Mouse (Mus musculus): ENCODE measurements around the gene Hmcn2.

The Hmcn2 gene

DNA sequence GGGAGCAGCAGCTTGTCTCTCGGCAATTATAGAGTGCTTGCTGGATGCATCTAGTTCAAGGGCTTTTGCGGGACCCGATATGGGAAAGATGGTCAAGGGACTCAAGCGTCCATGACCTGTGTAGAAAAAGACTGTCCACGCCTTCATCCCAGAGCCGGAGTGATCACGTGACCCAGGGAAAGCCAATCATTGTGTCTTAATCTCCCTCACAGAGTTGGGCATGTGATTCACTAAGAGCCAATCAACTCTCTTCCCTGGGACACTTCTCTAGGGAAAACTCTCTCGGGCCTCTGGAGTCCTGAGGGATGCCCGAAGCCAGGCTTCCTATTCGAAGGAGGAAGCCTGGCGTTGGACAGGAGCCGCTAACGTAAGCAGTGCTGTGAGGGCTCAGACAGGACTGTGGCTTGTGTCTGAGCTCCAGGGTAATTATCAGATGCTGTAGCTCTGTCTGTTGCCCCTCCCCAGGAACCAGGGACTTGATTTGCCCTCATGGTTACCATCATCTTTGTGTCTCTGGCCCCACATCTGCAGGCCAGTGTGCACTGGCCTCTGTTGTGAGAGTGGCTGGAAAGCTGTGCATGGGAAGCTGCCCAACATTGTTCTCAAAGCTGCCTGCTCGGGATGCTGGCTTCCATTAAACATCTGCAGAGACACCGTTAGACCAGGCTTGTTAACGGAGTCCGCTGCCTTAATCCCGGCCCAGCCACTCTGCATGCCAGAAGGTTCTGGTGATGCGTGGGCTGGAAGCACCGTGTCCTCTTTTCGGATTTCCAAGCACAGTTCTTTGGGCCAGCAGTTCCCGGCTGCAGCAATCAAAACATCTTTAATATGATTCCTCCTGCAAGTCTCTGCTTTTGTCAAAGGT is 9.2 kb upstream of the Hmcn2 start:
- no peak for DNase-seq (ENCODE audit: low read depth)

DNA sequence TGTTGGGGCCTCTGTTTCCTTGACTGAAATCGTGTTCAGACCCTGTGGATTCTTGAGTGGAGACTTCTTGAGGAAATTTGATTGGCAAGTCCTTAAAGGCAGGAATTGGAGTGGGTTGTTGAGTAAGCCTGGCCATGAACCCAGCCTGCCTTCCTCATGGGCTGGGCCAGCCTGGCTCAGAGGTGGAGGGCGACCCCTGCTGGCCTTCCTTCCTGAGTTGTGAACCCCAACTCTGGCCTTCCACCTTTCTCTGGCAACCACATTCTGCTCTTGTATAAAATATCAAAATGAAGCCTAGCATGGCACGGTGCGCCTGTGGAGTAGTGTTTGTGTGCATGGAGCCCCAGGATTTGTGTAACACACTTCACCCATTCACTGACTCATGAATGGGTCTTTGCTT is 8.5 kb upstream of the Hmcn2 start:
- peak; percentile 36 for DNase-seq (ENCODE audit: low read depth)

DNA sequence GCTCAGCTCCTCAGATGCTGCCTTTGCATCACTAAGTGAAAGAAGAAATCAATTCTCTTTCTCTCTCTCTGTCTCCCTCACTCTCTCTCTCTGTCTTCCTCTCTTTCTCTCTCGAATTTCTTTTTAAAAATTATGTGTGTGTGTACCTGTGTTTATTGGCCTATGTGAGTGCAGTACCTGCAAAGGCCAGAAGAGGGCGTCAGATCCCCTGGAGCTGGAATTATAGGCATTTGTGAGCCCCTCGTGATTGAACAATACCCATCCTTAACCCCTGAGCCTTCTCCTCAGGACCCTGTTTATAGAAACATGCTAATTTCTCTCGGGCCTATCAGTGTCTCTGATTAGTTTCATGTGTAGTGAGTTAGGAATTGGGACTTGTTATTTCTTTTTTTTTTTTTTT is 6.0 kb upstream of the Hmcn2 start:
- no peak for DNase-seq (ENCODE audit: low read depth)

DNA sequence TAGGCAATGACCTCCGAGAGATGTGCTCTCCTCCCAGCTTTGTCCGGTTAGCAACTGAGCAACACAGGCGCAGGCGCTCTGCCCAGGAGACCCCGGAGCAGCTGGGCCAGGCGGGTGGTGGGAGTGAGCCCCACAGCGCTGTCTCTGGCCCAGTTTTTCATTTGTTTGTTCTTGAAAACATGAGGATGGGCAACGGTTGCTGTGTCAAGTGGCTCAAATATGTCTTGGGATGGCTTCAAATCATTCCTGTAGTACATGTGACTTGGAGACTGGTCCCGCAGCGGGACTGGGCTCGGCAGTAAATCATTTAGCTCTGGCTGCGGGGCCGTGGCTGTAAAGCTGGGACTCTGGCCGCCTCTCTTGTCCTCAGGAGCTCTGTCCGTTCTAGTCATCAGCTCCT is 4.7 kb upstream of the Hmcn2 start:
- no peak for DNase-seq (ENCODE audit: low read depth)

DNA sequence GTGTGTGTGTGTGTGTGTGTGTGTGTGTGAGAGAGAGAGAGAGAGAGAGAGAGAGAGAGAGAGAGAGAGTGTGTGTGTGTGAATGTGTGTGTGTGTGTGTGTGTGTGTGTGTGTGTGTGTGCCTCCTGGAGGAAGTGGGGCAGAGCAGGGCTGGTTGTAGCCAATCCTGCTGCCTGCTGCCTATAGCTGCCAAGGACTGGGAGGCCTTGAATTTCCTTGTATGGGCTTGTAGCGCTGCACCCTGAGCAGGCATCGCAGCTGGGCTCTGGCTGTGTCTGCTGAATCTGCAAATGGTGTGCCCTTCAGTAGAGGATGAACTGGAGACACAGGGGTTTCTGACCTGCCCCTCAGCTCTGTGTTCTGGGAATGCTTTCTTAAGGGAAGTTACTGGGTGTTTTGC is 3.9 kb downstream of the Hmcn2 start:
- DNase-seq (ENCODE audit: low read depth), result peak; percentile 13

DNA sequence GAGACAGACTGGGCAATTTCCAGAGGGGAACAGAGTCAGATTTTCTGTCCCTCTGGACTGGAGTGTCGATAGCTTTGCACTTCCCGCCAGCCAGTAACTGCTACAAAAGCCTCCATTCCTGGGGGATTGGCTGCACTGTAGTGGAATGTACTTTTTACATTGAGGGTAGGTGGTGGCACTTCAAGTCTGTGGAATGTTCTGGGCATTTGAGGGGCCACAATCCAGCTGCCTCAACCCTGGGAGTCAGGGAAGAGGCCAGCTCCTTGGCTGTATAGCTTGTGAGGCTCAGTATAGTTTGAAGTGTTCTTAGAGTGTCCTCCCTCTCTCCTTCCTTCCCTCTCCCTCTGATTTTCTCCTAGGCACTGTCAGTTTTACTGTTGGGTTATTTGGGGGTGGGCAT is 5.0 kb downstream of the Hmcn2 start:
- no peak for DNase-seq (ENCODE audit: low read depth)

DNA sequence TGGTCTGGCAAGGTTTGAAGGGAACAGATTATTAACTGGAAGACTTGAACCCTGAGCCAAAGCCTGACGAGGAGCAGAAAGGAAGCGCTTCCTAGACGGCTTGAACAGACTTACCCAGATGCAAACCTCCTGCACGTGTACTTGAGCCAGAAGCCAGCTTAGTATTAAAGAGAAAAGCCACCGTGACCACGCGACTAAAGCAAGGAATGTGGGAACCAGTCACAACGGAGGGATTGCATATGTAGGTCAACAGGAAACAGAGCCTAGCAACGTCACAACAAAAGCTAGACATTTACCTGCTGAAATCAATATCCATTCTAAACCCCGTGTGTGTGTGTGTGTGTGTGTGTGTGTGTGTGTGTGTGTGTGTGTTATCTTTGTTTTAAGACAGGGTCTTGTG is 13.0 kb downstream of the Hmcn2 start:
- DNase-seq (ENCODE audit: low read depth), result no peak

DNA sequence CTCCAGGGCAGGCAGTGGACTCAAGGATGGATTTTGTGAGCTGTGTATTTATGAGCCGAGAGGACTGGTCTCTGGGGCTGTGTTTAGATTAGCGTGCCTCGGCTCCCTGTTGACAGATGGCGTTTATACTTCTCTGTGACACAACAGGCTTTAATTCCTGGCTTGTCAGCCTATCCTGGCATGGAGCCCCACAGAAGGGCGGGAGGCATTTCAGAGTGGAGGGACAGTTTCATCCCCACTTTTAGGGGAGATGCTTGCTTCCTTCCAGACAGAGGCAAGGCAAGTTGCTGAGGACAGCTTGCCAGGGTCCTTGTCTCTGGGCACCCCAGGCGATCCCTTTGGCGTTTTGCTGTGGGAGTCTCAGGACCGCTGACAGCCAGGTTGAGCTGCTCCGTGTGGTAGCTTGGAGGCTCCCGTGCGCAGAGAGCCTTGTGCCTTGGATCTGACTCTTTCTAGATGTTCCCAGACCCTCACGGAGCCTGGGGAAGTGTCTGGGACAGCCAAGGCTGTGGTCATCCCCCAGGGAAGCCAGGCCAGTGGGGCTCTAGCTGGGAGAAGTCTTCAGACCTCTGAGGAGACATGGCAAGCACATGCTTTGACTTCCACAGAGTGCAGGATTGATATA is 23.6 kb downstream of the Hmcn2 start:
- no peak for DNase-seq (ENCODE audit: low read depth)

DNA sequence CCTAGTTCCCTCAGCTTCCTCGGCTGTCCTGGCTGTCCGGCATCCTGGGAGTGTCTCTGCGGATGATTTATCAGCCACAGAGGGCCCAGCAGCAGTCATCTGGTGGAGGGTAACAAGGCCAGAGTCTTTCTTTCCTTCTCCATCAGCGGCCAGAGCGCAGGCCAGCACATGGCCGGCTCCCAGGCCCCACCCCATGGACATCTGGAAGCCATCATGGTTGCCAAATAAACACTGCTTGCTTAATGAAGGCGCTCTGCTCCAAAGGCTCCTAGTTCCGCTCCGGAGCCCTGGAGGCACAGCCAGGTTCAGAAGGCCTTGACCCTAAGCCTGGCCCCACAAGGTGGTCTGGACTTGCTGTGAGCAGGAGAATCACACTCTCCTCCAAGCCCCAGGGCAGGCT is 25.6 kb downstream of the Hmcn2 start:
- DNase-seq (ENCODE audit: low read depth), result no peak

DNA sequence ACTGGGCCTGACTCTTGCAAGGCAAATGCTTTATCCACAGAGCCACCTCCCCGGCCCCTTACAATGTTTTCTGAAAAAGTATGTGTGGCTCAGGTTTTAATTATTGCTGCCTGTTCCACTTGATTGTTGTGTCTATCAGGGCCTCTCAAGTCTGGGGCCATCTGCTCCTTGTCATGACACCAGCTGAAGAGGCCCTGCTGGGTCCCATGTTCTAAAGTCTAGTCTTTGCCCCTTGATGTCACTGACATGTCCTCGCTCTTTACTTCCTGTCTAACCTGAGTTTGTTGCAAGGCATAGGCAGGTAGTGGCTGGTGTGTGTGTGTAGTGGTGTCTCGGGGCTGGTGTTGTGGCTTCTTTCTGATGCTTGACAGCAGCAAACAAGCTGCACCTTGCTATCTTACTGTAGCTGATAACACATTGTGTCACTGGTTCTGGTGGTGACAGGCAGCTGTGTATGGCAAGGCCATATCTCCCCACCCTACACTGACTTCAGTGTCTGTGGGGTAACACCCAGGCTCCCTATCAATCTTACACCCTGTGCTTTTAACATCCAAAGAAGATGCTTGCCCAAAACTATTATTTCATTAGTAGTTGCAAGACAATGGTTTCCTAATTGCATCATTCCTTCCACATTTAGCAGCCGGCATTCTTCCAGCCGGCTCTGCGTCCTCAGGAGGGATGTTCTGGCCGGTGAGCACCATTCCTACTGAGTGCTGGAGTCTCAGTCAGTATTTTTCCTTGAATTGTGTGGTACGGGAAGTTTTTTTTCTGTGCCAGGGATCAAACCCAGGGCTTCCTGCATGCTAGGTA is 27.7 kb downstream of the Hmcn2 start:
- no peak for DNase-seq (ENCODE audit: low read depth)

DNA sequence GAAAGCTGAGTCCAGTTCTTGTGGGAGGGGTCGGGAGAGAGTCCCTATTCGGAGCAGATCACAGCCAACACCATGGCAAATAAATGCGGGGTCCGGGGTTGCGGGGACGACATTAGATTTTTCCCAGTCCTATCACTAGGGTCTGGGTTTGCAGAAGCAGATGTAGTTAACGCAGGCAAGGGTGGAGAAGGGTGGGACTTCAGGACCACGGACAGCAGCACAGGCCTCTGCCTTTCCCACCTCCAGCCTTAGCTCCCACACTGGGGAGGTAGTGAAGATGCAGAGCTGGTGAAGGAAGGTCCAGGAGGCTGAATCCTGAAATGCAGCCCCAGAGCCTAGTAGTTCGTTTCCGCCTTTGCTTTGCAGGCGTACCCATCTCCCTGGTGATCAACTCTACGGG is 31.9 kb downstream of the Hmcn2 start:
- peak; percentile 29 for DNase-seq (ENCODE audit: low read depth)

DNA sequence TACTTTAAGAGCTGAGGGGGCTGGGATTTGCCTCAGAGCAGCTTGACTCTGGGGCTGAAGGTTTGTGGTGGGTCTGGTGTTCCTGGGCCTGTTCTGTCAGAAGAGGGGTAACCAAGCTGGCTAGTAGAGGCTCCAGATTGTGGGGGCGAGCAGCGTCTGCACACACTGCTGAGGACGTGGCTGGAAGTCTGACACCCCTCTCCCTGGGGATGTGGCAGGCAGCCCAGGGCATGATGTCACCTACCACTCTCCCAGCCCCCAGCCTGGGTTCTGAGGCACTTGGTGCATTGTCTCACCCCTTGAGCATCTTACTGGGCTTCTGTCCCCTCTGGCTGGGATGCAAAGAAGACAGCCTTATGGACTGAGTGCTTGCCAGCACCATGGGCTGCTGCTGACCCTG is 34.2 kb downstream of the Hmcn2 start:
- no peak for DNase-seq (ENCODE audit: low read depth)

DNA sequence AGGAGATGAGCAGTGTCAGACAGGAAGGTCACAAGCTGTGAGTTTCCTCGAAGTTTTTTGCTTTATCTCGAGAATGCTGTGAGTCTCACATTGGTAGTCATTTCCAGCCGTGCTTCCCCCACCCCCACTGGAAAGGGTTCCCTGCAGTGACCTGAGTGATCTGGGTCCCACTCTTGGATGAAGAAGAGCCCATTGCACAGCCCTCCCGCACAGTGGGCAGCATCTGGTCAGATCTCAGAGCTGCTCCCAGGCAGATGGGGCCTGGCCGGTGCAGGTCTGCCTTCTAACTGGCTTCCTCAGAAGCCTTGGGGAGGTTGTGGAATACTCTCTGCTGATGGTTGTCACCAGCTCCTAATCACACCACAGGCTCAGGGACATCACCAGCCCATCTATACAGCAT is 34.6 kb downstream of the Hmcn2 start:
- no peak for DNase-seq (ENCODE audit: low read depth)

DNA sequence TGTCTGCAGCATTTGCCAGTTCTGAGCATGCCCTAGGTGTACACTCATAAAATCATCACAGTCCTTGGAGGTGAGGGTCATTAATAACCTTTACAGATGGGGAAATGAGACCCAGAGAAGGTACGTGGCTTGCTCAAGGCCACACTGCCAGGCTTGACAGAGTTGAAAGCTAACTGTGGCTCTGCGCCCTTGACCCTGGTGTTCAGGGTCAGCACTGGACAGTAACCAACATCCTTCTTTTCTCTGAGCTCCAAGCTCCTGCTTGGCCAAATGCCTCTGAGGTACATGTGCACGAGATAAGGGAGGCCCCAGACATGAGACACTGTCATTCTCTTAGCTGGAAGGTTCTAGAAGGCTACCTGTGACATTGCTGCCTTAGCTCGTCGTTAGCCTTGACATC is 42.6 kb downstream of the Hmcn2 start:
- DNase-seq (ENCODE audit: low read depth), result no peak

DNA sequence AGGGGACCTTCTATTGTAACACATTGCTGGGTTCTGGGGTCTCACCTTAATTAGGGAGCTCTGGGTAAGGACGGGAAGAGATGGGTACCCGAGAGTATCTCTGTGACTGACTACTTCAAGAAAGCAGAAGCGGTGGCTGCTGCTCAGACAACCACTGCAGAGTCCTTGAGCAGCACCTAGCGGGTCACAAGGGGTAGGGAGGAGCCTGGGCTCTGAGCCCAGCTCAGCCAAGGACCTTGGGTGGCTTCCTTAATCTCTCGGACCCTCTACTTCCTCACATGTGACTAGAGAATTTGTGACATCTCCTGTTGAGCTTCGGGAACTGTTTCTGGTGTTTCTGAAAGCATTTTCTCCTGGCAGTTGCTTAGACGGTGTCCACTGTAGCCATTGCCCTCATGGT is 45.1 kb downstream of the Hmcn2 start:
- DNase-seq (ENCODE audit: low read depth), result peak; percentile 18

DNA sequence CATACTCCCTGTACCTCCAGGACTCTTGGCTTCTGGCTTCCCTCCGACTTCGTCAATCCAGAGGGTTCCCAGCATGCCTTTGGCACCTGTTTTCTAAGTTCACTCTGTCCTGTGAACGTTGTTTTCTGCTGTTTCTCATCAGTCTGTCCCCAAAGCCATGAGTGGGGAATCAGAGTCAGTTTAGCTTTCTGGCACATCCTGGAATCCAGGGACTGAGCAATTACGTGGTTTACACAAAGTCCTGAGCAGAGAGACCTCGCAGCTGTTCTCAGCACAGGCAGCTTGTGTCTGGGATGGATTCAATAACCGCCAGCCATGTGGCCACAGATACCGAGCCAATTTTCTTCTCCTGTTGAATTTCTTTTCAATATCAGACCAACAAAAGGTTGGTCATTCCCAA is 53.0 kb downstream of the Hmcn2 start:
- no peak for DNase-seq (ENCODE audit: low read depth)

DNA sequence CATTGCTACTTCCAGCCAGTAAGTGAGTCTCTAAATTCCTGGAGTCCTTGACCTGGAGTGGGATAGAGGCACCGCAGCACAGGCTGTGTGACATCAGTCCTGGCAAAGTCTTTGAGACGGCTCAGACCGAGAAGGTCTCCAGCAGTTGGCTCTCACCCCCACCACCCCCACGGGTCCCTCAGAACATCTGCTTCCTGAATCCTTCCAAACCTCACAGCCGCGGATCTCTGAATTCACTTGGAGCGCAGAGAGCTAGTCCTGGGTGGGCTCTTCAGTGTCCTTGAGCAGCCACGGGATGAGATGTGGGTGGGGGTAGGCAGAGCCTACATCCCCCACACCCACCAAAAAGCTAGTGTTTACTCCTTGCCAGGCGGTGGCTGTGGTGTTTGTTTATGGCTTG is 57.2 kb downstream of the Hmcn2 start:
- DNase-seq (ENCODE audit: low read depth), result no peak

DNA sequence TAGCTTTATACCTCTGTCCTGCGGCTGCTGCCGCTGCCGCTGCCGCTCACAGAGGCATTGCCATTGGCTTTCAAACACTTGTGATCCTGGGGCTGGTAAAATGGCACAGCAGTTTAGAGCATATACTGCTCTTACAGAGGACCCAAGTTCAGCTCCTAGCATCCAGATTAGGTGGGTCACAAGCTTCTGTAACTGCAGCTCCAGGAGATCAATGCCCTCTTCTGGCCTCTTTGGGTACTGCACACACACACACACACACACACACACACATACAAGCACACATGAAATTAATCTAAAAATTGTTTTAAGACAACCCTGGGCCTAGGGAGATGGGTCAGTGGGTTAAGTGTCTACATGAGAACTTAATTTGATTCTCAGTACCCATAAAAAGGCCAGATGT is 58.0 kb downstream of the Hmcn2 start:
- no peak for DNase-seq (ENCODE audit: low read depth)

DNA sequence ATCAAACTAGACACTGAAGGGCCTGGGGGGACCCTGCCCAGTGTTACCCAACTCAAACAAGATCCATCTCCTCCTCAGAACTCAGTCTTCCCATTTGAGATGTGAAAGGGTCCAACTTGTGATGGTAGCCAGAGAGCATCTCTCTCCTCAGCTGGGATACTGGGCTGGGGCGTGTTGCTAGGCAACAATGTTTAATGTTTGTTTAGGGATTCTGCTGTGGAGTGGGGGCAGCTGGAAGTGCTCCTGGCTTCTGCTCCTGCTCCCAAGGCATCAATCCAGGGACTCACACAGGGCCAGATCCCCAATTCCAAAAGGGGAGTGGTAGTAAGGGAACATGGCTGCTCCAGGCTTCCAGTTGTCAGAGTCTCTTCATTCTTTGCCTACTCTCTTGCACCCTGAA is 60.2 kb downstream of the Hmcn2 start:
- no peak for DNase-seq (ENCODE audit: low read depth)

DNA sequence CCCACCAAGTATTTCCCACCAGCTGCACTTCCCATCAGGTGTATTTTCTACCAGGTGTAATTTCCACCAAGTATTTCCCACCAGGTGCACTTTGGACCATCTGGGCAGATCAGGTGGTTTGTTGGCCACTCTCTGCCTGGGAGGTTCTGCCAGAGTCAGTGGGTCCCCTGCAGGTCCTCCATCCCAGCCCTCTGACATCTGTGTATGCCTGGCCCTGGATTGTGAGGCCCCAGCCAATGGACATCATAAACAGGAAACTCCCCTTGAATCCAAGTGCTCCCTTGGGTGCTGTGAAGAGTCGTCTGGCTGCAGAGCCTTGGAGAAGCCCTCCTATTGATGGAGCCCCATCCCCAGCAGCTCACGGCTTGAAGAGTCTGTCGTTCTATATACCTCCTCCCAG is 61.8 kb downstream of the Hmcn2 start:
- no peak for DNase-seq (ENCODE audit: low read depth)

DNA sequence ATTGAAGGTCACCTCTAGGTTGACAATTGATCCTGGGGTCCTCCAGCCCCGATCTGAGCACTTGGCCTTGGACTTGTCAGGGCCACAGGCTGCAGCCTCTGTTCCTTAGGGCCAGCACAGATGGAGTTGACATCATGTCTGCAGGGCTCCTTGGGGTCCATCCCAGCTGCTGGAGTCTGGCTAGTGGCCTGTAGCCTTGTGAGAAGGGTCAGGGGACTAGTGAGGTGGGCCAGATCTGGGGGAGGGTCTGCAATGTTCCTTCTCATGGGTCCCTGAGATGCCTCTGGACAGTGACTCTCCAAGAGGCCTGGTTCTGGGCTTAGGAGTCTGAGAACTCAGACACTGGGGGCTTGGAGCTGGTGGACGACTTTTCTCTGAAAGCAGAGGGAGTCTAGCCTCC is 63.3 kb downstream of the Hmcn2 start:
- DNase-seq (ENCODE audit: low read depth), result no peak

DNA sequence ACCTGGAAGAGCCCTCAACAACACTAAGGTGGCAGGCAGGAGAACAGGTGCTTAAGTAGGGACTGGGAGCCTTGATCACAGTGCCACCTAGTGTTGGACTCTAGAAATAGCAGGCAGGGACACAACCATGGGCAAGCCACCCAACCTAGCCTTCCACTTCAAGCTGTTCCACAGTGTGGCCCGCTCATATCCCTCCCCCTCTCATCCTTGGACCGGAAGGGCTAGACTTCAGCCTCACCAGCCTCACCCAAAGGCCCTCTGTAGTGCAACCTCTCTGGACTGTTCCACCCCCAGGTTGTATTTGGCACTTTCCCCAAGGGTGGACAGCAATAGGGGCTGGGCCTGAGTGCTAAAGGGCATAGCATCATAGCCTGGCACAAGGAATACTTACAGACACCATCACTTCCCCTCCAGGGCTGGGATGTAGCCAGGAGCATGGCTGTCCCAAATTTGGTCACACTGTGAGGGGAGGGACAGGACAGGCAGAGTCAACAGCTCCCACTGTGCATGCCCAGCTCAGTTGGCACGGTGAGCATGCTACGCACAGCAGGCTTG is 67.2 kb downstream of the Hmcn2 start:
- peak; percentile 53 for DNase-seq (ENCODE audit: low read depth)

DNA sequence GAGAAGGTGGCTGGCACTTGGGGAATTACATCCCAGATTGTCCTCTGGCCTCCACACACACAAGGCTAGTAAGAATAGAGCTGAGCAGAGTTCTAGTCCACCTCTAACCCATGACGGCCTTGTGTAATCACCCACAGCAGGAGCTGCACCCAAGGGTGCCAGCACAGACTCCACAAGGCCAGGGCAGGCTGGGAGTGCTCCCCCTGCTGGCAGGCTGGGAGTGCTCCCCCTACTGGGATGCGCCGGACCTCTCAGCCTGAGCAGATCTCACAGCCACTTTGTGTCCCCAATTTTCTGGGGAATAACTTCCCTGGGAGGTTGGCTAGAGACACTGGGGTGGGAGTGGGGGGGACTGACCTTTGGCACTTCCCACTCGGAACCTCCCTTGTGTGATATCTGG is 68.7 kb downstream of the Hmcn2 start:
- DNase-seq (ENCODE audit: low read depth), result peak; percentile 24

Measured in 416B (cell line).